Mouse (Mus musculus): ENCODE results near the gene Kctd3. TPM values are rescaled to one million over a fixed set of nuclear protein-coding genes. Genes with fewer than 3 reads are reported as not detected.

Gene Kctd3
- polyA plus RNA-seq, 1 experiment from 2014 or later = 28.5 TPM

DNA sequence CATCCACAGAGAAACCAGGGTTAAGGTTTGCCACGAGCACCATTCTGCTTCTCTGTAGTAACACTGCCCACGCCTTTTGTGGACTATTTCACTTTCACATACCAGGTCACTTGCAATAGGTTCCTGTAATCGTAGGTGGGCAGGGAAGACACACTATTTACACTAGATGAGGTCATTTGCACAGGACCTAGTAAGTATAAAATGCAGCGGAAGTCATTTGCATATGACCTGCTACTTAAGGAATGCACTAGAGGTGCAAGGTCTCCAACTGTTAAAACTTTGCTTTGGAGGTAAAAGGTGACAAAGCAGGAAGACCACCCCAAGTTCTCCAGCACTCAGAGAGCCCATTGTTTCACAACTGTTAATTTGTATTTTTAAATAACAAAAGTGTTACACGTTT lies 1.4 kb downstream of the Kctd3 start:
- peak overlapping the region; percentile 96 for H3K4me2 ChIP-seq (ENCODE audit: low read depth, low read length)
- H3K36me3 ChIP-seq (ENCODE audit: control insufficient read depth, insufficient read depth, low read length) = peaks cover 15% of the 10 kb centered on the region; the same call in 1 of the 2 replicates
- no peaks in the 10 kb centered on the region for H3K9me3 ChIP-seq (ENCODE audit: control insufficient read depth, low read length)
- H3K9ac ChIP-seq (ENCODE audit: low read depth, low read length) = no peak overlapping the region; the same call in 1 of the 2 replicates
- ATAC-seq (ENCODE audit: low read depth) = no peak
- no peaks in the 10 kb centered on the region for H3K27me3 ChIP-seq (replicated peaks; ENCODE audit: control insufficient read depth, insufficient read depth, low read length)
- H3K4me1 ChIP-seq (ENCODE audit: control insufficient read depth, insufficient read depth, low read length) = peaks cover 12% of the 10 kb centered on the region
- 62% methylated on average over 5 of the region's 5 CpGs for whole genome bisulfite sequencing
- peak overlapping the region; percentile 98; the same call in 1 of the 2 replicates for H3K4me3 ChIP-seq (ENCODE audit: low read depth, low read length)
- H3K27ac ChIP-seq (replicated peaks; ENCODE audit: low read depth, low read length) = no peak overlapping the region
- no peak for DNase-seq (ENCODE audit: low spot score)

DNA sequence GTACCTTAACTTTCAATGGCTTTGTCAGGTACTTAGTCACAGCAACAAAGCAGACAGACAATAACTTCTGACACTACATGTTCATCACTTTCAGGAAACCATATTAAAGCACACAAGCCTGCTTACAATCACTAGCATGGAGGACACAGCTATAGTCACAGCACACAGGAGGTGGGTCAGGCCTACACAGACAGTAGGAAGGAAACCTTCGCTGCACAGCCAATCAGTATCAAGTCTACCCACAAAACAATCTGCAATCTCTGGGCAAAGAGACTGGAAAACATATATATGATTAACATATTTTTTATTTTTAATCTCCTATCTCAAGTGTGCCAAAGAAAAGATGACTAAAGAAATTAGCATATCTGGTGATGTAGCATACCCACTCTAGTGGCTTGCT lies 2.9 kb downstream of the Kctd3 start:
- no peak for ATAC-seq (ENCODE audit: low read depth)
- Histone ChIP-seq H3K4me2 (ENCODE audit: low read depth, low read length) (no peak overlapping the region), H3K27me3 (replicated peaks; ENCODE audit: control insufficient read depth, insufficient read depth, low read length) (no peaks in the 10 kb centered on the region), H3K4me3 (ENCODE audit: low read depth, low read length) (no peak overlapping the region), H3K9me3 (ENCODE audit: control insufficient read depth, low read length) (no peaks in the 10 kb centered on the region), H3K36me3 (ENCODE audit: control insufficient read depth, insufficient read depth, low read length) (peaks cover 15% of the 10 kb centered on the region; the same call in 1 of the 2 replicates), H3K27ac (replicated peaks; ENCODE audit: low read depth, low read length) (no peak overlapping the region), H3K4me1 (ENCODE audit: control insufficient read depth, insufficient read depth, low read length) (peaks cover 12% of the 10 kb centered on the region), H3K9ac (ENCODE audit: low read depth, low read length) (no peak overlapping the region)
- no peak for DNase-seq (ENCODE audit: low spot score)
- WGBS = 97% methylated on average over 1 of the region's 1 CpGs

DNA sequence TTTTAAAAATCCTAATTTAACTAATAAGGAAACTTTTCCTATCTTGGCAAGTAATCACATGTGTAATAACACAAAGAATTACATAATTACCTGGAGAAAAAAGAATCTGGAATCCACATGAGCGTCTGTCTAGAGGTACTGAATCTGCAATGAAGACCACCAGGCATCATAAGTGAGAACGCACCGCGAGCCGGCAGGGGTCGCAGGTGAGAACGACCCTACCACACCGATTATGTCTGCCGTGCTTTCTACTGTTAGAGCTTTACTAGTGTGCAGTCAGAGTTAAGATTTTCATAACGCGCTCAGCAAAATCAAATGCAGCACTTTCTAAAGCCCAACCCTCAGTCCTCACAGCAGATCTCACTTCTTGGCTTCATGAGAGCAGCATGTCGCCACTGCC lies 5.8 kb downstream of the Kctd3 start:
- no peak overlapping the region for H3K4me3 ChIP-seq (ENCODE audit: low read depth, low read length)
- DNase-seq (ENCODE audit: low spot score) = no peak
- no peak overlapping the region for H3K27ac ChIP-seq (replicated peaks; ENCODE audit: low read depth, low read length)
- H3K36me3 ChIP-seq (ENCODE audit: control insufficient read depth, insufficient read depth, low read length) = peaks cover 36% of the 10 kb centered on the region
- peaks cover 10% of the 10 kb centered on the region for H3K4me1 ChIP-seq (ENCODE audit: control insufficient read depth, insufficient read depth, low read length)
- H3K9ac ChIP-seq (ENCODE audit: low read depth, low read length) = no peak overlapping the region
- no peak overlapping the region for H3K4me2 ChIP-seq (ENCODE audit: low read depth, low read length)
- H3K9me3 ChIP-seq (ENCODE audit: control insufficient read depth, low read length) = no peaks in the 10 kb centered on the region
- 89% methylated on average over 12 of the region's 12 CpGs for WGBS
- H3K27me3 ChIP-seq (replicated peaks; ENCODE audit: control insufficient read depth, insufficient read depth, low read length) = no peaks in the 10 kb centered on the region
- no peak for ATAC-seq (ENCODE audit: low read depth)

DNA sequence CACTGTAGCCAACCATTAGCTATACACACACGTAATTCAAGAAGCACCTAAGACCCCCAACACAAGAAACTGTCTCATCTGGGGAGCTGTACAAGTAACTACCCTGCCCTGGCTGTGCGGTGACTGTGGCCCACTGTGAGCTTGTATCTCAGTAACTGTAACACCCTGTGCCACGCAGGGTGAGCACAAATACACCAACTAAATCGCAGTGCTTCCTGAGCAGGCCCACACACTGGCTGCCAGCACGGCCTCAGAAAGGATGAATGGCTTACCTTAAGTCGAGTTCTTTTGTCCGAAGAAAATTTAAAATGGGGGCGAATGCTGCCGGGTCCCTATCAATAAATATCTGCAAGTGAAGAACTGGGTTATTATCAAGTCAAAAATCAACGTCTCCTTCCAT lies 7.7 kb downstream of the Kctd3 start:
- ATAC-seq (ENCODE audit: low read depth) (no peak), DNase-seq (ENCODE audit: low spot score) (no peak)
- no peak overlapping the region for H3K9ac ChIP-seq (ENCODE audit: low read depth, low read length)
- H3K4me2 ChIP-seq (ENCODE audit: low read depth, low read length) = no peak overlapping the region
- no peak overlapping the region for H3K27ac ChIP-seq (replicated peaks; ENCODE audit: low read depth, low read length)
- no peak overlapping the region for H3K4me3 ChIP-seq (ENCODE audit: low read depth, low read length)
- no peaks in the 10 kb centered on the region for H3K9me3 ChIP-seq (ENCODE audit: control insufficient read depth, low read length)
- H3K4me1 ChIP-seq (ENCODE audit: control insufficient read depth, insufficient read depth, low read length) = no peaks in the 10 kb centered on the region
- no peaks in the 10 kb centered on the region for H3K27me3 ChIP-seq (replicated peaks; ENCODE audit: control insufficient read depth, insufficient read depth, low read length)
- 88% methylated on average over 10 of the region's 10 CpGs for WGBS
- H3K36me3 ChIP-seq (ENCODE audit: control insufficient read depth, insufficient read depth, low read length) = peaks cover 44% of the 10 kb centered on the region

GRCm38 (mm10) chr1:188997921-188998320 lies 9.7 kb downstream of the Kctd3 start:
- whole genome bisulfite sequencing = 91% methylated on average over 3 of the region's 3 CpGs
- DNase-seq (ENCODE audit: low spot score) (no peak), ATAC-seq (ENCODE audit: low read depth) (no peak)
- Histone ChIP-seq H3K36me3 (ENCODE audit: control insufficient read depth, insufficient read depth, low read length) (peaks cover 43% of the 10 kb centered on the region), H3K9me3 (ENCODE audit: control insufficient read depth, low read length) (no peaks in the 10 kb centered on the region), H3K4me3 (ENCODE audit: low read depth, low read length) (no peak overlapping the region), H3K27me3 (replicated peaks; ENCODE audit: control insufficient read depth, insufficient read depth, low read length) (no peaks in the 10 kb centered on the region), H3K4me1 (ENCODE audit: control insufficient read depth, insufficient read depth, low read length) (no peaks in the 10 kb centered on the region), H3K27ac (replicated peaks; ENCODE audit: low read depth, low read length) (no peak overlapping the region), H3K9ac (ENCODE audit: low read depth, low read length) (no peak overlapping the region), H3K4me2 (ENCODE audit: low read depth, low read length) (no peak overlapping the region)

DNA sequence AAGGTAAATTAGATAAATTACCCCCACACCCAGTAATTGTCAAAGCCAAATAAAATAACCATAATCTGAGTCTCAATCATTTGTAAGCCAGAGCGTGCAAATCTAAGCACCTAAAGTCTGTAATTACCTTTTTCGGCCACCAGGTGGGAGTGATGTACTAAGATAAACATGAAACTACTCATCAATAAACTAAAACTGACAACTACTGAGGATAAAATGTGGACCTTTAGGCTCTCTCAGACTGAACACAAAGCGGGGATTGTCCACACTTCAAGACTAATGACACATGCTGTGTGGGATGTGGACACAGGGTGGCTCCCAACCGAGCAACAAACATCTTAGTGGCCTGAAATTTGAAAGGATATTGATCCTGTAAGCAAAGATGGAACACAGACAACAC lies 14.4 kb downstream of the Kctd3 start:
- Histone ChIP-seq H3K4me3 (ENCODE audit: low read depth, low read length) (no peak overlapping the region), H3K36me3 (ENCODE audit: control insufficient read depth, insufficient read depth, low read length) (peaks cover 60% of the 10 kb centered on the region), H3K4me1 (ENCODE audit: control insufficient read depth, insufficient read depth, low read length) (no peaks in the 10 kb centered on the region), H3K4me2 (ENCODE audit: low read depth, low read length) (no peak overlapping the region), H3K27me3 (replicated peaks; ENCODE audit: control insufficient read depth, insufficient read depth, low read length) (no peaks in the 10 kb centered on the region), H3K9ac (ENCODE audit: low read depth, low read length) (no peak overlapping the region), H3K9me3 (ENCODE audit: control insufficient read depth, low read length) (no peaks in the 10 kb centered on the region), H3K27ac (replicated peaks; ENCODE audit: low read depth, low read length) (peak overlapping the region; percentile 39; the same call in 1 of the 2 replicates)
- WGBS = 33% methylated on average over 4 of the region's 4 CpGs
- peak; percentile 55 for DNase-seq (ENCODE audit: low spot score)
- ATAC-seq (ENCODE audit: low read depth) = no peak

- no peak overlapping the region for H3K4me2 ChIP-seq (ENCODE audit: low read depth, low read length)
- peaks cover 88% of the 10 kb centered on the region for H3K36me3 ChIP-seq (ENCODE audit: control insufficient read depth, insufficient read depth, low read length)
- 27% methylated on average over 3 of the region's 3 CpGs for WGBS
- H3K4me1 ChIP-seq (ENCODE audit: control insufficient read depth, insufficient read depth, low read length) = no peaks in the 10 kb centered on the region
- no peak overlapping the region for H3K9ac ChIP-seq (ENCODE audit: low read depth, low read length)
- no peaks in the 10 kb centered on the region for H3K9me3 ChIP-seq (ENCODE audit: control insufficient read depth, low read length)
- DNase-seq (ENCODE audit: low spot score) = peak; percentile 41
- H3K27ac ChIP-seq (replicated peaks; ENCODE audit: low read depth, low read length) = no peak overlapping the region
- peak; percentile 41; the same call in 1 of the 2 replicates for ATAC-seq (ENCODE audit: low read depth)
- H3K27me3 ChIP-seq (replicated peaks; ENCODE audit: control insufficient read depth, insufficient read depth, low read length) = no peaks in the 10 kb centered on the region
- no peak overlapping the region for H3K4me3 ChIP-seq (ENCODE audit: low read depth, low read length)
Observed at GRCm38 (mm10) chr1:188980050-188980449, 27.6 kb downstream of the Kctd3 start.

GRCm38 (mm10) chr1:188973926-188974325 lies 33.7 kb downstream of the Kctd3 start:
- Histone ChIP-seq H3K36me3 (ENCODE audit: control insufficient read depth, insufficient read depth, low read length) (peaks cover 86% of the 10 kb centered on the region), H3K4me2 (ENCODE audit: low read depth, low read length) (no peak overlapping the region), H3K9ac (ENCODE audit: low read depth, low read length) (no peak overlapping the region), H3K27ac (replicated peaks; ENCODE audit: low read depth, low read length) (no peak overlapping the region), H3K4me3 (ENCODE audit: low read depth, low read length) (no peak overlapping the region), H3K27me3 (replicated peaks; ENCODE audit: control insufficient read depth, insufficient read depth, low read length) (no peaks in the 10 kb centered on the region), H3K4me1 (ENCODE audit: control insufficient read depth, insufficient read depth, low read length) (no peaks in the 10 kb centered on the region), H3K9me3 (ENCODE audit: control insufficient read depth, low read length) (no peaks in the 10 kb centered on the region)
- ATAC-seq (ENCODE audit: low read depth) = no peak
- DNase-seq (ENCODE audit: low spot score) = no peak
- 89% methylated on average over 16 of the region's 16 CpGs for WGBS

DNA sequence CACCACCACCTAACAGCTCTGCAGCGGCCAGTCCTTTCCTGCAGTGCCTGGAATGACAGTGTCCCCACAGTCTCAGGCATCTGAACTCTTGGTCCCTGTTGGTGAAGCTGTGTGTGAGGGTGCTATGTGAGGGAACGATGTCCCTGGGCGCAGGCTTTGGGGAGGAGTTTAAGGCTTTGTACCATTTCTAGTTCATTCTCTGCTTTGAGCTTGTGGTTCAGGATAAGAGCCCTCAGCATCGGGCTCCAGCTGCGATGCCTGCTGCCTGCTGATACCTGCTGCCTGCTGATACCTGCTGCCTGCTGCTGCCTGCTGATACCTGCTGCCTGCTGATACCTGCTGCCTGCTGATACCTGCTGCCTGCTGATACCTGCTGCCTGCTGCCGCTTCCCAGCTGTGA lies 34.6 kb downstream of the Kctd3 start:
- Histone ChIP-seq H3K9ac (ENCODE audit: low read depth, low read length) (no peak overlapping the region), H3K4me2 (ENCODE audit: low read depth, low read length) (no peak overlapping the region), H3K27me3 (replicated peaks; ENCODE audit: control insufficient read depth, insufficient read depth, low read length) (no peaks in the 10 kb centered on the region), H3K4me1 (ENCODE audit: control insufficient read depth, insufficient read depth, low read length) (no peaks in the 10 kb centered on the region), H3K36me3 (ENCODE audit: control insufficient read depth, insufficient read depth, low read length) (peaks cover 86% of the 10 kb centered on the region), H3K27ac (replicated peaks; ENCODE audit: low read depth, low read length) (no peak overlapping the region), H3K4me3 (ENCODE audit: low read depth, low read length) (no peak overlapping the region), H3K9me3 (ENCODE audit: control insufficient read depth, low read length) (no peaks in the 10 kb centered on the region)
- ATAC-seq (ENCODE audit: low read depth) (no peak), DNase-seq (ENCODE audit: low spot score) (no peak)
- 82% methylated on average over 6 of the region's 6 CpGs for whole genome bisulfite sequencing
